Mouse (Mus musculus) duodenum, adult 2 months (tissue): Measurements from ENCODE around the gene Hist1h2ah. TPM values are rescaled to one million over a fixed set of nuclear protein-coding genes. Genes with fewer than 3 reads are reported as not detected.

ENCODE experiments used
- polyA plus RNA-seq: library from polyadenylated mRNA; depleted of rRNA; stranded (reverse); fragments of >200 nt; gene quantifications from 2 replicates; pipeline ENCODE4 v1.2.3, GENCODE M21; 2012; ENCODE audit warnings: low replicate concordance; rRNA removed

Gene Hist1h2ah
- polyA plus RNA-seq = 34.5 and 86.3 TPM in 2 replicates

GRCm38 (mm10) chr13:22035267-22036148 lies at the start of gene Hist1h2ah, which contains the start of gene Hist1h2bk:
Gene Hist1h2ah (minus strand): TSS chr13:22035568.
Gene Hist1h2bk (plus strand): TSS chr13:22035870.

GRCm38 (mm10) chr13:22084140-22084539 lies 48.8 kb upstream of the Hist1h2ah start, which contains the start of gene Vmn1r188:
Gene Vmn1r188 (plus strand): TSS chr13:22084440.

GRCm38 (mm10) chr13:22042568-22043502 lies 7.5 kb upstream of the Hist1h2ah start, which contains the start of the genes Hist1h2ag and Hist1h2bj:
Gene Hist1h2ag (minus strand): TSS chr13:22042944.
Gene Hist1h2bj (plus strand): TSS chr13:22043214.

GRCm38 (mm10) chr13:22041142-22041536 lies 5.8 kb upstream of the Hist1h2ah start, which contains the start of gene Hist1h4i:
Gene Hist1h4i (minus strand): TSS chr13:22041362.

GRCm38 (mm10) chr13:22009642-22010041 lies 25.7 kb downstream of the Hist1h2ah start, which contains the start of gene Prss16:
Gene Prss16 (minus strand): TSS chr13:22009742.

Other genes with a start within 250 kb of the Hist1h2ah start
- 8.4 and 153 TPM in 2 replicates for gene Hist1h2an, start 248.3 kb downstream of the Hist1h2ah start, polyA plus RNA-seq
- 2.6 and 4.6 TPM in 2 replicates for gene Hist1h2bp, start 248.1 kb downstream of the Hist1h2ah start, polyA plus RNA-seq
- gene Hist1h2bq, start 225.4 kb downstream of the Hist1h2ah start, polyA plus RNA-seq = 23.5 and 27.4 TPM in 2 replicates
- not detected in 2 replicates for gene Hist1h2ao, start 225.1 kb downstream of the Hist1h2ah start, polyA plus RNA-seq
- 1.3 and 6.9 TPM in 2 replicates for gene Hist1h4m, start 223.8 kb downstream of the Hist1h2ah start, polyA plus RNA-seq
- 20.7 and 25.5 TPM in 2 replicates for gene Hist1h4n, start 203.4 kb downstream of the Hist1h2ah start, polyA plus RNA-seq
- gene Hist1h2ap, start 202.1 kb downstream of the Hist1h2ah start, polyA plus RNA-seq = 223 and 1,937 TPM in 2 replicates
- 22.5 and 29.8 TPM in 2 replicates for gene Hist1h2br, start 201.8 kb downstream of the Hist1h2ah start, polyA plus RNA-seq
- gene Zfp184, start 90.5 kb downstream of the Hist1h2ah start, polyA plus RNA-seq = 0.14 and 0.51 TPM in 2 replicates
- gene Pom121l2, start 54.4 kb downstream of the Hist1h2ah start, polyA plus RNA-seq = not detected in 2 replicates
- 1.4 and 2.5 TPM in 2 replicates for gene Prss16, start 25.8 kb downstream of the Hist1h2ah start, polyA plus RNA-seq
- 17.4 and 23.1 TPM in 2 replicates for gene Hist1h2bk, start 302 bp upstream of the Hist1h2ah start, polyA plus RNA-seq
- 4.0 and 9.6 TPM in 2 replicates for gene Hist1h4i, start 5.8 kb upstream of the Hist1h2ah start, polyA plus RNA-seq
- gene Hist1h2ag, start 7.4 kb upstream of the Hist1h2ah start, polyA plus RNA-seq = 6.2 and 30.8 TPM in 2 replicates
- 19.4 and 20.7 TPM in 2 replicates for gene Hist1h2bj, start 7.6 kb upstream of the Hist1h2ah start, polyA plus RNA-seq
- not detected in 2 replicates for gene Vmn1r188, start 48.9 kb upstream of the Hist1h2ah start, polyA plus RNA-seq
- gene Vmn1r189, start 70.3 kb upstream of the Hist1h2ah start, polyA plus RNA-seq = not detected in 2 replicates
- gene Vmn1r191, start 148.4 kb upstream of the Hist1h2ah start, polyA plus RNA-seq = not detected in 2 replicates
- gene Vmn1r192, start 155.6 kb upstream of the Hist1h2ah start, polyA plus RNA-seq = not detected in 2 replicates
- not detected in 2 replicates for gene Vmn1r193, start 187.6 kb upstream of the Hist1h2ah start, polyA plus RNA-seq
- gene Vmn1r194, start 208.6 kb upstream of the Hist1h2ah start, polyA plus RNA-seq = not detected in 2 replicates
- gene Vmn1r195, start 235.0 kb upstream of the Hist1h2ah start, polyA plus RNA-seq = not detected in 2 replicates